In the genomic region with DNA sequence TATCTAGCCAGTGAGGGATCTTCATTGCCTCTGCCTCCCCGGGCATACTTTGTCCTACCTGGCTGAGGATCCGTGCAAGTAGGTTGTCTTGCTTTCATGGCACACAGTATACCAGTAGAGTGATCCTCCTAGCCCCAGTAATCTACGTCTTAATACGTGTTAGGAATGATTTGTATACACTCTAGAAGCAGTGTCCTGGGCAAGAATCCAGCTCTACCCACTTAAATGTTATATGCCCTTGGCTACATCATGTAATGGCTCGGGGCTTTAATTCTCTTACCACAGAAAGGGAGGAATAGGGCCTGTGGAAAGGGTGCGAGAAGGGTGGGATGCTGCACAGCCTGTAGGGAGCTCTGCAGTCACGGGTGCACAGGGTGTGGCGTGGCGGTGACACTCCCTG, we compare ENCODE assay signal across 25 mouse cellular contexts. TPM values are rescaled to one million over a fixed set of nuclear protein-coding genes. Genes with fewer than 3 reads are reported as not detected.
DNase-seq lines count a peak whose midpoint lies in the region; ATAC-seq and TF ChIP-seq lines count a peak whose summit lies in the region.
"Had no signal": no experiment of that assay in that cellular context is flagged by ENCODE, and none has a peak within 500 bp of the region (broad histone marks: within the 10 kb centered on the region; RNA-seq: fewer than 3 reads in every experiment).

No protein-coding gene starts in this region.

- WGBS in lung, adult 2 months = 65% methylated on average over 9 of the region's 9 CpGs
- WGBS in stomach, postnatal 0 days = 71% methylated on average over 9 of the region's 9 CpGs
- WGBS in forebrain, embryonic 15.5 days = 94% methylated on average over 9 of the region's 9 CpGs

- DNase-seq in frontal cortex, postnatal 14 days (ENCODE audit: low spot score in 2 of 2) = no peak
- DNase-seq in lung, adult 2 months = no peak
- DNase-seq in lung, postnatal 4 days = no peak
- DNase-seq in lung, postnatal 10 days = peak; percentile 41
- DNase-seq in stomach, postnatal 0 days (ENCODE audit: low spot score) = peak; percentile 53
- DNase-seq: cerebellum, adult 8-10 months; gastrocnemius, adult 2 months; heart, adult 18-20 months; heart, postnatal 4 days; kidney, adult 18-20 months; spleen, adult 18-20 months; thymus, adult 2 months had no signal

- H3K9ac ChIP-seq in stomach, postnatal 0 days (ENCODE audit: low read length) = no peak overlapping the region
- H3K9ac ChIP-seq in forebrain, embryonic 15.5 days (replicated peaks) = no peak overlapping the region
- H3K9ac ChIP-seq: embryonic facial prominence, embryonic 13.5 days; heart, embryonic 15.5 days; hindbrain, embryonic 15.5 days; limb, embryonic 15.5 days; midbrain, embryonic 13.5 days; neural tube, embryonic 13.5 days had no signal

- H3K4me1 ChIP-seq in lung, adult 2 months (ENCODE audit: control insufficient read depth, insufficient read depth, low read length) = peaks cover 20% of the 10 kb centered on the region
- peaks cover 7% of the 10 kb centered on the region for H3K4me1 ChIP-seq in stomach, postnatal 0 days (replicated peaks; ENCODE audit: control insufficient read depth, insufficient read depth)
- peaks cover 16% of the 10 kb centered on the region for H3K4me1 ChIP-seq in forebrain, embryonic 15.5 days

- 0 out of 2 replicates have a peak overlapping the region, but pooled peaks have one; percentile 19 for H3K27ac ChIP-seq in stomach, postnatal 0 days (replicated peaks)
- H3K27ac ChIP-seq in forebrain, embryonic 15.5 days (replicated peaks) = no peak overlapping the region
- H3K27ac ChIP-seq: embryonic facial prominence, embryonic 13.5 days; heart, embryonic 15.5 days; hindbrain, embryonic 15.5 days; kidney, postnatal 0 days; macrophage; midbrain, embryonic 13.5 days; neural tube, embryonic 13.5 days had no signal

- H3K9me3 ChIP-seq in stomach, postnatal 0 days (ENCODE audit: control insufficient read depth, low read length) = no peaks in the 10 kb centered on the region
- H3K9me3 ChIP-seq in forebrain, embryonic 15.5 days = no peaks in the 10 kb centered on the region
- H3K9me3 ChIP-seq: embryonic facial prominence, embryonic 13.5 days; G1E; heart, embryonic 15.5 days; hindbrain, embryonic 15.5 days; limb, embryonic 15.5 days; midbrain, embryonic 13.5 days; neural tube, embryonic 13.5 days had no signal

- no peaks in the 10 kb centered on the region; the same call in 1 of the 2 replicates for H3K36me3 ChIP-seq in stomach, postnatal 0 days (ENCODE audit: control insufficient read depth, insufficient read depth, low read length)
- H3K36me3 ChIP-seq in forebrain, embryonic 15.5 days = no peaks in the 10 kb centered on the region
- H3K36me3 ChIP-seq: heart, embryonic 15.5 days; hindbrain, embryonic 15.5 days had no signal

- TF ChIP-seq CTCF in lung, adult 2 months (IDR thresholded peaks at IDR 0.05; ENCODE audit: insufficient read depth, low read length) = no peak
- TF ChIP-seq CTCF in stomach, postnatal 0 days (IDR thresholded peaks at IDR 0.05; ENCODE audit: low read depth) = no peak

- TF ChIP-seq POLR2A in lung, adult 2 months (IDR thresholded peaks at IDR 0.05; ENCODE audit: borderline replicate concordance, extremely low read depth, low read depth, low read length) = no peak

- ATAC-seq in frontal cortex, adult (ENCODE audit: low TSS enrichment) = peak; percentile 5; the same call in 1 of the 2 replicates
- ATAC-seq in stomach, postnatal 0 days (ENCODE audit: low FRiP score, low TSS enrichment) = no peak
- ATAC-seq in forebrain, embryonic 15.5 days (replicated peaks) = no peak
- no peak for ATAC-seq in granulocyte monocyte progenitor cell, adult 5-6 weeks (replicated peaks; ENCODE audit: poor library complexity, severe bottlenecking)
- ATAC-seq: forebrain, embryonic 16.5 days; midbrain, embryonic 13.5 days had no signal

- H3K4me2 ChIP-seq in stomach, postnatal 0 days (replicated peaks; ENCODE audit: low read depth) = no peak overlapping the region
- no peak overlapping the region for H3K4me2 ChIP-seq in forebrain, embryonic 15.5 days (replicated peaks)
- H3K4me2 ChIP-seq: heart, embryonic 15.5 days; hindbrain, embryonic 15.5 days; limb, embryonic 15.5 days; midbrain, embryonic 13.5 days; neural tube, embryonic 13.5 days had no signal

- H3K27me3 ChIP-seq in stomach, postnatal 0 days (ENCODE audit: control insufficient read depth, insufficient read depth, low read length) = no peaks in the 10 kb centered on the region
- no peaks in the 10 kb centered on the region for H3K27me3 ChIP-seq in forebrain, embryonic 15.5 days
- H3K27me3 ChIP-seq: embryonic facial prominence, embryonic 13.5 days; heart, embryonic 15.5 days; hindbrain, embryonic 15.5 days; limb, embryonic 15.5 days; midbrain, embryonic 13.5 days had no signal

- TF ChIP-seq EP300 in stomach, postnatal 0 days (optimal IDR thresholded peaks at IDR 0.05) = no peak

- H3K4me3 ChIP-seq in lung, adult 2 months (replicated peaks; ENCODE audit: extremely low read depth, low read depth, low read length) = peak overlapping the region; percentile 38
- H3K4me3 ChIP-seq in stomach, postnatal 0 days (ENCODE audit: low read depth, low read length) = no peak overlapping the region
- H3K4me3 ChIP-seq in forebrain, embryonic 15.5 days = no peak overlapping the region
- H3K4me3 ChIP-seq: embryonic facial prominence, embryonic 13.5 days; gastrocnemius, adult 2 months; heart, embryonic 15.5 days; hindbrain, embryonic 15.5 days; limb, embryonic 15.5 days; midbrain, embryonic 13.5 days; neural tube, embryonic 13.5 days had no signal

RNA-seq across cellular contexts. Expression of a gene that starts 7.3 kb away (rescaled TPM):
- polyA plus RNA-seq in lung, adult 2 months (2012; rRNA removed) = 106 and 118 TPM in 2 replicates
- polyA plus RNA-seq in stomach, postnatal 0 days (2015; fragmentation: Nextera tagmentation; extraction: Ambion mirVana) = 63.7 and 64.7 TPM in 2 replicates
- polyA plus RNA-seq in forebrain, embryonic 15.5 days (2015; fragmentation: Nextera tagmentation; extraction: Ambion mirVana) = 68.1 and 70.3 TPM in 2 replicates
- 22.7 and 60.5 TPM in 2 replicates for total RNA-seq in granulocyte monocyte progenitor cell, adult 5-6 weeks (2014; fragmentation: Nextera tagmentation)
- 10.4 and 12.4 TPM in 2 replicates for total RNA-seq in granulocyte monocyte progenitor cell, adult 5-6 weeks (2017)

RNA-seq across cellular contexts. Expression of a gene that starts 29.5 kb away (rescaled TPM):
- 0.19 and 0.66 TPM in 2 replicates for polyA plus RNA-seq in lung, adult 2 months (2012; rRNA removed)
- 0.39 and 0.73 TPM in 2 replicates for polyA plus RNA-seq in stomach, postnatal 0 days (2015; fragmentation: Nextera tagmentation; extraction: Ambion mirVana)
- polyA plus RNA-seq in forebrain, embryonic 15.5 days (2015; fragmentation: Nextera tagmentation; extraction: Ambion mirVana) = 0.27 and 0.38 TPM in 2 replicates
- total RNA-seq in granulocyte monocyte progenitor cell, adult 5-6 weeks (2014; fragmentation: Nextera tagmentation) = not detected in 2 replicates
- not detected in 2 replicates for total RNA-seq in granulocyte monocyte progenitor cell, adult 5-6 weeks (2017)
- total RNA-seq: G1E; gastrocnemius, adult 2 months; heart, adult 18-20 months; heart, postnatal 4 days had no signal
- polyA plus RNA-seq: G1E; heart, embryonic 15.5 days; macrophage had no signal

Comparison
In these comparisons a context has a peak if more than half of its experiments do, and no peak if none do; other contexts are left out.
1. DNase-seq: peak in lung, postnatal 10 days (single experiment) and stomach, postnatal 0 days (single experiment); none in frontal cortex, postnatal 14 days (0 of 2), lung, adult 2 months (single experiment) and lung, postnatal 4 days (0 of 2).